Mouse (Mus musculus): Measurements from ENCODE around the gene Gm8356.
"Not testable (repeated sequence)": the region's sequence is repeated elsewhere in the genome, so short reads cannot be mapped to it uniquely, and the experiment has no call there.

Gm8356 gene

GRCm38 (mm10) chr14:6537190-6537589 is at the start of gene Gm8356:
Gm8356 (minus strand) TSS chr14:6537290.
- DNase-seq (ENCODE audit: low read depth): not testable (repeated sequence)

DNA sequence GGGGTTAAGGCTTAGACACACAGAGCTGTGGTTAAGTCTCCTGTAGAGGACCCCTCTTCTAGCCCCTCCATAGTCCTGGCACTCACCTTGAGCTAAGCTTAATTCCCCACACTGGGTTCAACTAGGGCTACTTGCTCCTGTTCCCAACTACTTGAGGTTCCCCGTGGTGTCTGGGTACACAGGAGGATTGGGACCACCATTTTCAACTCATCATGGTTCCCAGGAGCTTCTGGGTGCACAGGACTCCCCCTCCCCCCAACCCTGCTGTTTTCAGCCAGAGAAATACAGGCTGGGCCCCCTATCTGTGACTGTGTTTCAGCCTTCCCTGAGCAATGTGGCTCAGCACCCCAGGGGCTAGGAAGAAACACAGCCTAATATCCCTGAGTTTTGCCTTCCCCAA is 50.8 kb downstream of the Gm8356 start:
- DNase-seq (ENCODE audit: low read depth): not testable (repeated sequence)

DNA sequence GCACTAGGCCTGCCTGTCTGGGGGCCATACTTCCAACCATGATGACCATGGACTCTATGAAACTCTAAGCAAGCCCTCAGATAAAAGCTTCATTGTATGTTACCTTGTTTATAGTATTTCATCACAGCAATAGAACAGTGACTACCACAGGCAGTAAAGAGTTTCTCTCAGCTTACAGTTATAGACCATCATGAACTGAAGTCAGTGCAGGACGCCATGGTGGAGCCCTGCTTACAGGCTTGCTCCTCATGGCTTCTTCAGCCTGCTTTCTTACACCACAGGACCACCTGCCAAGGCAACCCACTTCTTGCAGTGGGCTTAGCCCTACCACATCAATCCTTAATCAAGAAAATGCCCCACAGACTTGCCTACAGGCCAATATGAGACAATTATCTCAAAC is 51.5 kb downstream of the Gm8356 start:
- DNase-seq (ENCODE audit: low read depth): not testable (repeated sequence)

DNA sequence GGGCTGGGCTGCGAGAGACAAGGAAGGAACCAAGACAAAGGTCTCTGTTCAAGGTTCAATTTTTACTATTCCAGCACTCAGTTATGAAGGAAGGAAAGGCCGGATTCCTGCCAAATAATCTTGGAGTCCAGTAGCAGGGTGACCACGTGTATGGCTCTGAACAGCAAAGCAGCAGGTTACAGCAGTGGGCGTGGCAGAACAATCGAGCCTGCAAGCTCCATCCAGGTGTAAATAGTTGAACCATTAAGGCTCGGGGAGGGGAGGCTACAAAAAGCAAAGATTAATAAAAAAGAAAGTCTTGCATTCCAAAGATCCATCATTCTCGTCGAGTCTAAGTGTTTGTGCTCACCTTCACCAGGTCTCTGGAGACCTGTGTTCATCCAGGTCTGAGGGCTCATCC is 55.0 kb downstream of the Gm8356 start:
- not testable (repeated sequence) for DNase-seq (ENCODE audit: low read depth)
